17 mouse cellular contexts compared by ENCODE assay signal in genomic region chr2:132047364-132047763, GRCm38 (mm10).
"Had no signal": no experiment of that assay in that cellular context is flagged by ENCODE, and none has a peak within 500 bp of the region (broad histone marks: within the 10 kb centered on the region; RNA-seq: fewer than 3 reads in every experiment).

No protein-coding gene starts in this region.

- DNase-seq: retina, postnatal 1 day; right cerebral cortex, adult 18-20 months; right cerebral cortex, postnatal 14 days; right cerebral cortex, postnatal 25 days; right cerebral cortex, postnatal 4 days; spleen, adult 18-20 months; thymus, adult 18-20 months; thymus, adult 2 months; thymus, postnatal 14 days; thymus, postnatal 25 days; thymus, postnatal 36 days; thymus, postnatal 4 days had no signal

- H3K27me3 ChIP-seq: neural tube, embryonic 12.5 days; neural tube, embryonic 13.5 days; neural tube, embryonic 15.5 days; stomach, embryonic 15.5 days had no signal

- H3K4me3 ChIP-seq: neural tube, embryonic 12.5 days; neural tube, embryonic 13.5 days; neural tube, embryonic 15.5 days; stomach, embryonic 15.5 days had no signal

- H3K27ac ChIP-seq: neural tube, embryonic 12.5 days; neural tube, embryonic 13.5 days; neural tube, embryonic 15.5 days; stomach, embryonic 15.5 days; stomach, postnatal 0 days had no signal

- H3K4me1 ChIP-seq: neural tube, embryonic 13.5 days had no signal

- H3K36me3 ChIP-seq: neural tube, embryonic 12.5 days; neural tube, embryonic 13.5 days; neural tube, embryonic 15.5 days; stomach, embryonic 15.5 days had no signal

- H3K9me3 ChIP-seq: neural tube, embryonic 12.5 days; neural tube, embryonic 13.5 days; neural tube, embryonic 15.5 days; stomach, embryonic 15.5 days had no signal
